Mouse (Mus musculus) frontal cortex, adult (tissue): ENCODE measurements at regions not wholly inside any gene's neighbourhood (a gene's known extent, or its start where the extent isn't known, plus 50 kb on each side); places are given as distances from the start of the nearest gene placed in this dataset.

Source experiments
- ATAC-seq: cut with Nextera tagmentation; 2 replicates; pipeline ENCODE4 v1.9.2; 2017; ENCODE audit warnings: mild to moderate bottlenecking, moderate library complexity, mixed read lengths; ENCODE audit not compliant: low TSS enrichment

DNA sequence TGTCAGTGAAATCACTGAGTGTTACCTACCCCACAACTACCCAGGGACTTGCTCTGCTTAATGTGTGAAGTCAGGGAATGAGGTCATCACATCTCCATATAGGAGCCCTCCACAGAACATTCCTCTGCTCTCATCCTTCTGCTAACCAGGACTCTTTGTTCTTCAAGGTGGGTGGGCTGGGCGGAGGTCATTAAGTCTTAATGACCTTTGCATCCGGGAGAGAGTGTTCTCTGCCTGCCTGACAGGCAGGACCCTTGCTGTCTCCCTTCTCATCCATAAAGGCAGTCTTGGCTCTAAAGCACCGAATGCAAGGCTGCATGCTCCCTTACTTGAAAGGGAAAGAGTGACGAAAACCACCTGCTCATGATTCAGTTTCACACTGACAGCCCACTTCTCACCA, 1051.4 kb downstream of the Slc22a22 start:
- no peak for ATAC-seq

DNA sequence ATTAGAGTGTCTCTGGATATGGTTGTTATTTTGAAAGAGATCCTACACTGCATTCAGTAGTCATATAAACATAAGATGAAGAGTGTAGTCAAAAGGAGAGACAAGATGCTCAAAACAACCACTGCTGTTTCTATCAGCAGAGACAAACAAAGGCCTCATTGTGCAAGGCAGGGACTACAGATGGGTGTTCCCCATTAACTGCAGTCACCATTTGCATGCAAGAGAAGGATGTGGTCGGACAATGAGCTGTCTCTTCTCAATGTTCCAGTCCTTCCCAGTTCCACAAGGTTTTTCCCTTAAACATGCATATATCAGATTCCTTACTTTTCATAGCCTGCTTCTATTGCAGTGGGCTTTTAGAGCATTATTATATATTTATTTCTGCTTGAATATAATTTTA, 1056.7 kb downstream of the Slc22a22 start:
- ATAC-seq = no peak

DNA sequence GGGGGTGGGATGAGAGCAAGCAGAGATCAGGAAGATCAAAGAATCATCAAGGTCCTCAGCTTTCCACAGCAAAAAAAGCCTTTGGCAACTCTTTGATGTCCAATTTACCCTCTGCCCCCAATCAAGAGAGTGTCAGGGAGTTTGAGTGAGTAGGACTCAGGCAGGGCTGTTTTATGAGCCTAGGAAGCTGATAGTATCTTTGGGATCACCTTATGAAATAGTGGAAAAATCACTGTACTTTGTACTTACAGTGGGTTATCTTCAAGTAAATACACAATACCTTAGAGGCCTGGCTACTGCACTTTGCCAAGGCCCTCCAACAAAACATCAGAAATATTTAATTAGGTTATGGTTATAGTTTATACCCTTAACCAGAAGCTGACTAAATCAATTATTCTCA, 1085.4 kb downstream of the Slc22a22 start:
- no peak for ATAC-seq

DNA sequence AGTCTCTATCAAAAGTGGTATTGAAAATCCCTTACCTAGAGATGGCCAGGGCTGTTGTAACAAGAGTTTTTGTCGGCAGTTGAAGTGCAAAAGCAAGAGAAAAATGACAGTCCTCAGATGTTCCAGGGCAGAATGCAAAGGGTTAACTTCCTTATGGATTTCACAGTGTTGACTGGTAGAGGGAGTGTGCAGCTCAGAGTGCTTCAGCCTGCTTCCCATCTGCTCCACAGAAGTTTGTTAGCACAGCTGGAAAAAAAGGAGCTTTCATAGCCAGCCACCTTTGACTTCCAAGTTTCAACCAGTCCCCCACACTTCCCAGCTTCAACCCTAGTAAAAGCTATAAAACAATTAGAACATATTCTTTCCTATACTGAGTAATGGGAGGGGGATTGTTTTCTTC, 1098.9 kb downstream of the Slc22a22 start:
- no peak for ATAC-seq

DNA sequence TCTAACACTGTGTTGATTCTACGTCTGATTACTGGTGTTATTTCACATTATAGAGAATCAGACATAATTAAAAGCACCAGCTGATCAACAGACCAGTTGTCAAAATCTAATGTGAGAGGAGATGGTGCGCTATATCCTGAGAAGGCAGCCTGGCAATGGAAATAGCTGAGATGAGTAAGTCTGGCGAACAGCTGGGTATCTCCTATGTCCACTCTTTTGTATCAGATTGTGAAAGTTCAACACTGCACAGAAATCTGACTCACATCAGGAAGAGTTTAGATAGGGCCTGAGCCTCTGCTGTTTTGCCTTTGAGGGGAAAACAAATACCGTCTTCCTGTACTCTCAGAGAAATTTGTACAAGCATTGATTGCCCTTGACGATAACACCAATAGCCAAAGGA, 1126.5 kb downstream of the Slc22a22 start:
- ATAC-seq = no peak

DNA sequence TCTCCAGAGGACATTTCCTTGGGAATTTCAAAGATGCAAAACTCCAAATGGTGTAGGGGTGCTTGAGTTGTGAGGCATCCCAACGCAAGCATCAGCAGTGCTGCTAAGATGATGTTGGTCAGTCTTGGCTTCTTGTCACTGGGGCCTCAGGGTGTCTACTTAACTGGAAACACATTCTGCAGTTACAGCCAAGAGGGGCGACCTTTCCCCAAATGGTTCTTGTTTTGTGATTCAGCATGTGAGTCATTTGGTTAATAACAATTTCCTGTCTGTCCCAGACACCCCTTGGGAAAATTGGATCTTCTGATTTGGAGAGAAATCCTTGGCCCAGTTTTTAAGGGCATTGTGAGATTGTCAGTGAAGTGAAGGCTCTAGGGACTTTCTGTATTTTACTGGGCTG, 1131.3 kb downstream of the Slc22a22 start:
- ATAC-seq = no peak

DNA sequence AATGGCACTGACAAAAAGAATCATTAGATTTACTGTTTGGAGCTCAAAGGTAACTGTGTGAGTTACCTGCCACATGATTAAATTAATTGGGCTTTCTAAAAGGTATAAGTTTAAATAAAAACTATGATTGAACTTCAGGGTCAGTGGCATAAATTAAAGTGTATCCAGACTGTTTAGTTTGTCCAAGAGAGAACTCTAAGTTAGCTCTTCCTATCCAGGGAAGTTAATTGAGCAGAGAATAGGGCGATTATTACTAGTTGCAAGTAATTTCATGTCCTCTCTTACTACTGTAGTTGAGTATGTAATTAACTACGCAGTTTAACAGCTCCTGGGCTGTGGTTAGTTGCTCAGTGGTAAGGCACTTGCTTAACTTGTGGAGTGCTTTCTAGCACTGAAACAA, 1132.5 kb downstream of the Slc22a22 start:
- ATAC-seq = no peak

DNA sequence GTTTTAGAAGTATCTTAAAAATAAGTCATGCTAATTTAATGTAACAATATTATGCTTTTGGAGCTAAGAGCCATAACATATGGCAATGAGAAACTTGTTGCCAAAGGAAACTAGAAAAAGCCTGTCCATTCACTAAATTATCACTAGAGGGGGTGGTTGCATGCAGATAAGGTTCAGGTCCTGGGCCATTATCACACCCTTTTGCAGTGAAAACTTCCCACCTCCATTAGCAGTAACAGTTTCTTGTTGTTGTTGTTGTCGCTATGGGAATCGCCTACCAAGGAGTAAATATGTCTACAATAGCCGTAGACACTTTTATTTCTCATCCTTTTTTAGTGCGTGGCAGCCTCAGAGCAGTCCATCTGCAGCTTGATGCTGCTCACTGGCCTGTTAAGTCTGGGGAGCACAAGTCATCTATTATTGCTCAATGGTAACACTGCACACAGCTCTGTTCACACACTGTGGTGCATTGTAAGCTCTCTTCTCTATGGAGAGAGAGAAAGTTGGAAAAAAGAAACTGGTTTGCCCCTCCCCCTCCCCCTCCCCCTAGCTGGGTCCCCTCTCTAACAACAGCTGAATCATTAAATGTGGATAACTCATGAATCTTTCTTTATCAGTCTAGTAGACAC, 1133.0 kb downstream of the Slc22a22 start:
- no peak for ATAC-seq

DNA sequence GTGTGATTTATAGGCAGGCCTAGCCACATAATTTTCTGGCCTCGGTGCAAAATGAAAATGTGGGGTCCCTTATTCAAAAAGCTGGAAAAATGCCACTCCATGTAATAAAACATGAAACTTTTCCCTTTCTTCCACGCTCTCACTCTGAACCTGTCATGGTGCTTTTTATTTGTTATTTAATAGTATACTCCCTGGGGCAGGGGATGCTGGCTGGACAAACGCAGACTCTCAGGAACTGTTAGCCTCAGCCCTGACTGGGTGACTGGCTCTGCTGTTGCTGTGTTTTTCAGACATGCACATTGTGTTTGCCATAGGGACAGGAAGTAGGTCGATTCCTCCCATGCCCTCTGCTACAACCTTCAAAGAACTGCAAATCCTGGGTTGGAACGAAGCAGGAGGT, 1139.5 kb downstream of the Slc22a22 start:
- ATAC-seq = no peak

DNA sequence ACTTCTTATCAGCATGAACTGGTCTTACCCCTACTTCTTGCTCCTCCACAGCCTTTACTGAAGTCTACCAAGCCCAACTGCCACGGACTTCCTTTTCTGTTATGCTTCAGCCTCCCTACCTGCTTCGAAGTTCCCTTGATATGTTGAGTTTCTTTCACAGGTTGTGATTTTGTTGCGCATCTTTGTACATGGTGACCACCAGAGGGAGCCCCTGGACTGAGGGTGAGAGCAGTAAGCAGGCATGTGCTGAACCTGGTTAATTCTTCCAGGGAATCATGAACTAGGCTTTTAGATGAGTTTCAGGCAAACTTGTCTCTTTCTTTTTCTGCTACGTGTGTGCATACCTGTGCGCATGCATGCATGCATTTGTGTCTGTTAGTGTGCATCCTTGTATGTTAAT, 1141.0 kb downstream of the Slc22a22 start:
- peak; percentile 82 for ATAC-seq

DNA sequence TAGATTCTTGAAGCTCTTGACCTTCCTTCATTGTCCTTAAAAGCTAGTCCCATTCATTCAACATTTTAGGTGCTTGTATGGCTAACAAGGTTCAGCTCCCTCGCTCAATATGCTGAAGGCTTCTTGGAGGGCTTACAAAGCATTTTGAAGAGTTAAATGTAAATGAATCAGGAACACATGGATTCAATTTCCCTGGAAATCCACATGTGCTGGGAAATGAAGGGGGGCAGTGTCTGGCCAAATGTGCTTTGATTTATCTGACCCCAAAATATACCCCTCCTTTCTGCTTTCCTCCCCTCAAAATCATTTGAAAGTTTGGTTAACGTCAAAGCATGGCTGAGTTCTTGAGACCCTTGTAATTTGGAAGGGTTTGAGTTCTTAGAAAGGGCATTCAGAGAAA, 1142.4 kb downstream of the Slc22a22 start:
- ATAC-seq = no peak

DNA sequence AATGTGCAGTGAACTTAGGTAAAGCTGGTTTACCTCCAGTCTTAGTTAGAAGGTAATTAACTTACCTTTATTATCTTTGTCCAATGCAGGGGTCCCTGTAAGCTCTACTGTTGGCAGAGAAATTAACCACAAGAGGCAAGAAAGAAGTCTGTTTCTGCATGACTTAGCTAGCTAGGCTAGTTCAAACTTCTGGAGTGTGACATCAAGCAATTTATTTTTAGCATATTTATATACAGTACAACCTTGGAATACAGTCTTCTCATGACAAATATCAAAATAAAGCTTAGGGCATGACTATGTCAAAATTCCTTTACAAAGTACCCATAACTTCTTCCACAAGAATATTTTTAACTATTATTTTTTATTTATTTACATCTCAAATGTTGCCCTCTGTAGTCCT, 1156.9 kb downstream of the Slc22a22 start:
- ATAC-seq = no peak

DNA sequence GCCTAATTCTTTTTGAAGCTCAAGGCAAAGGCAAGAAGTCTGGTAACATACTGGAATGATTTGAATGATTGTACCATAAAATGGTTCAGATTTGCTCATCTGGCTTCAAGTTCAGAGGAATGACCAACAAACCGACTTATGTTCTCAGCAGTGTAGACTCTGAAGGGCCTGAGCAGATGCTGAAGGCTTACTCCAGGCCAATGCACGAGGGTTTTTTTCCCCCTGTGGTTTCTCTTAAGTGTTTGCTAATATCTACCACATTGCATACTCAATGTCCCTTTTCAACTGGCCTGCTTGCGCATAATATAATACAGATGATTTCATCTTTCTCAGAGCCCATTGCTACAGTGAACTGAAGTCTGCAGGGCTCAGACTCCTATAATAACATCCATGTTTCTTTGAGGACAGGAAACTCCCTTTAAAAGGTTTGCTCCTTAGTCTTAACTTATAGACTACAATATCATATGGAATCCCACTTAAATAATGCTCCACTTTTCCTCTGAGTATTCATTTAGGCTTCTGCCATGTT, 1182.5 kb downstream of the Slc22a22 start:
- no peak for ATAC-seq

DNA sequence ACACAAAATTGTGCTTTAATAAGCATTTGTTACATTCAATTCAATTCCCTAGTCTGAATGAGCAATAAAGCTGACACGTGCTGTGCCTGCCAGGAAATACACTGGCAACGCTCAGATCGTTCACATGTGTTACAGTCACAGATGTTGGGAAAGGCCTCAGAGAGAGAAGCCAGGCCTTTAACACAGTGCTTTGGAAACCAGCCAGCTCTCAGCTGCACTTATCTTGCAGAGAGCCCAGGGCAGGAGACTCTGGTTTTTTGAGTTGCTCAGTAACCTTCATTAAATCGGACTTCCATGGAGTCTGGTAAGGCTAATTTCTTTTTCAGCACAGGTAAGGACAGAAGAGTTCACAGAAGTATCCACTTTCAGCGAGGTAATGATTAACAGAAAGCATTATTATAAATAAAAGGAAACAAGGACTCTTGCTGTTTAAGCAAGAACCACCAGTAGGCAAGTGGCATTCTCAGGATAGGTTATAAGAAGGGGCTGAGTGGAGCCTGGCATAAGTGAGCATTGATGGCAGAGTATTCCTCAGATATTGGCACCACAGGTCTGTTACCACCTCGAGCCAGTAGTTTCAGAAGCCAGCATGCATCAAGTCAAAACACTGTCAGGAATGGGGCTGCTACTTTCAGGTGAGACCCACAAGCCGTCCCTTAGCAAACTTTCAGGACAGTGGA, 1198.7 kb downstream of the Slc22a22 start:
- ATAC-seq = no peak

DNA sequence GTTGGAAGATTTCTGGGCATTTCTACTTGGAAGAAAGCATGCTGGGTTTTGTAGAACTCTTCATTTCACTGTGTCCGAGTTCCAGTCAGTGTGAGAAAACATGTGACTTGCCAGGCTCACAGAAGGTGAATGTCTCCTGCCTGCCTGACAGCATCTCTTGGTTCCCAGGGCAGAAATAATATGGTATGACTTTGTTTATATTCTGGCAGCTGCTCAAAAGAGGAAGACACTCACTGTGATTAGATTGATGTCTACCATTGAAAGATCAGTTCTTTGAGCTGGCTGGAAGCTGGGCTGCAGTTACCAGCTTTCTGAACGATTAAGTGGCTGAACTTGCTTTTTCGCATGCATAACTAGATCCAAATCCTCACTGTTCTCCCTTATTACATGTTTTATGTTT, 1199.4 kb downstream of the Slc22a22 start:
- no peak for ATAC-seq

DNA sequence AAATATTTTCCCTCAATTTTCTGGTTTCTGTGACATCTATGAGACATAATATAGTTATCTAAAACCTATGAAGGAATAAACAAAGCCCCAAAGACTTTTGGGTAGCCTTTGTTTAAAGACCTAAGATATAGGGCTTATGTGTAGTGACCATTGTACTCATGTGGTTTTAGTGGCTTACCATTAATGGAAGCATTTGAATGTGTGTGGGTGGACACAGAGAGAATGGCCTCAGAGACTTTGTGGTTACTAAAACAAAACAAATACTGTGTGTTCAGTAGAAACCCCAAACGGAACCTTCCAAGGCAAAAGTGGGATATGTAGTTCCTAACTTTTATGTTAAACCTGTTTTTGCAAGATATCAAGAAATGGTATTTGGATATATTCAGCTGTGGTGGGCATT, 1228.7 kb downstream of the Slc22a22 start:
- no peak for ATAC-seq

DNA sequence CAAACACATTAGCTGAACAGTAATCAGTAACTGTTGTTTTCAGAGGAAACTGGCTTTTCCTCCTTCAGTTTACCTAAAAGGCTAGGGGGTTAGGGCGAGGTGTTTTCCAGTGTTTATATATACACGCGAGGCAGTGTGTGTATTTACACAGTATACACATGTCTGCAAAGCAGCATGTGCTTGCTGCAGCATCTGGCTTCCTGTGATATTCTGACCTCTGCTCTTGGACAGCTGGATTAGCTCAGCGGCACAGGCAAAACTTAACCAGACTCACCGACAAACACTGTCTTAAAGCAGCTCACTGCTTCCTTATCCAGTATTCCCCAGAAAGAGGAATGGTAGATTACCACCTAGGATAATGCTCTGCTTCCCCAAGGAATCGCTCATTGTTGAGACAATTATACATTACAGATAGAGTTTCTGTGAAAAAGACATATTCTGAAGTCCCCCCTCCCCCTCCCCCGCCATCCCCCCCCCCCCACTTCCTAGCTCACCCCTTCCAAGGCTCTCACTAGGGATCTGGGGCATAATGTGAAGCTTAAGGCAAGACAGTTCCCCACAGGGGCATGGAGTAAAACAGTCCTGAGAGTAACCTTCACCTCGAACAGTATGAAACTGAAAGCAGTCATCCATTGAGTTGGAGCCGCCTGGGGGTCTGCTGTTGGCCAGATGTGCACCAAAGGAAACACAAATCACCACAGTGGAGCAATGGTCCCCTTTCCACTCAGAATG, 1233.3 kb downstream of the Slc22a22 start:
- no peak for ATAC-seq

DNA sequence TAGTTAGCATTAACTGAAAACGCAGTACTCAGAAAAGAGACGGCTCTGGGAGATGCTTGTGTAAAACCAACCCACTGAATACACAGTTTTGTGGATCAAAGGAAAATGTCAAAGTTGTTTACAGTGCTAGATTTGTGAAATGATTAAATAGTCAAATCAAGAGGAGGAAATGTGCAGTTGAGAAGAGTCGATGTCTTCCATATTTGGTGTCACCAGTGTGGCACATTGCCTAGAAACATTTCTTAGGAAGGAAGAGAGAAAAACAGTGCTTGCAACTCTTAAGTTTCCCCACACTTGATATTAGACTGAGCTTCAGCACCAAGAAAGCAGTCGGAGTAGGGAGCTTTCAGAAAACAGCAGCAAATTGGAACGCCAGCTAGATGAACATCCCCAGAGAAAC, 1274.9 kb downstream of the Slc22a22 start:
- no peak for ATAC-seq

DNA sequence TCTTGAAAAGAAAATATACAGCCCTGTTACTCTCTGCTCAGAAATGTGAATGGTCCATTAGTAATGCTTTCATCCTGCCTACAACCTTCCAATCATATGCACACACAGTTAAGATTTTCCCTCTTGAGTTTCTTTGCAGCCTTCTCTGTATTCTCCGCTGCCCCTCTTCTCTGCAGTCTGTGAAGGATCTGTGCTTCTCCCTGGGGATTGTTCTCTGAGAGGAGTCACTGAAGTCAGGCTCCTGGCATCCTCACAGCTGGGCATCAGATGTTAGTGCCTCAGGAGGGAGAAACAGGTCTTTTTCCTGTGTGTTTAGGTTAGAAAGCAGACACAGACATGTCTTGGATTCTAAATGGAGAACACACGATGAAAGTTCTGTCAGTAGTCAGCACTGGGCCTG, 1278.1 kb downstream of the Slc22a22 start:
- no peak for ATAC-seq

DNA sequence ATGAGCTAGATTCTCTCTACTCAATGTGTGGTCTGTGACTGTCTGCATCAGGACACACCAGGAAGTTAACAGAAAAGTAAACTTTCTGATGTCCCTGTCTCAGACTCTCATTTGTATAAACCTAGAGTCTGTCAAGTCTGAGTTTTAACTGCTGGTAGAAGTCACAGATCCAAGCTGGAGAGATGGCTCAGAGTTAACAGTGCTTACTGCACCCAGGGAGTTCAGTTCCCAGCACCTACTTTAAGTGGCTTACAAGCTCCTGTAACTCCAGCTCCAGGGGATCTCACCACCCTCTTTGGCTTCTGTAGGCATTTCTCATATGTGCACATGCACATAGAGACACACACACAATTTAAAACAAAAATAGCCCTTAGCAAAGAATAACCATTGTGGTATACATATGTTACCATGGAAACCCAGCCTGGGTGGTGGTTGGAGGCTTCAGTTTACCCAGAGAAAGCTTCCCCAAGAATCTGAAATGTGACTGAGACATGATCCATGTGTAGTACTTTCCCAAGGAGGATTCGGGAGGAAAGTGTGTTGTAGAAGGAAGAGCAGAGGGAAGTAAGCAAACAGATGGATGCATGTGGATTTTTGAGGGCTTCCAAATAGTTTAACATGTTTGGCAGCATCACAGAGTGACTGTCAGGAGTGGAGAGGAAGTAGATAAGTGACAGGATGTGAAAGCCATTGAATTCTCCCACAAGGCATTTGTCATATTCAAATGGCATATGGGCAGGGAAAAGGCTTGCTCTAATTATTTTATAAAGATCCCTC, 1279.8 kb downstream of the Slc22a22 start:
- 0 out of 2 replicates have a peak, but pooled peaks have one; percentile 23 for ATAC-seq

DNA sequence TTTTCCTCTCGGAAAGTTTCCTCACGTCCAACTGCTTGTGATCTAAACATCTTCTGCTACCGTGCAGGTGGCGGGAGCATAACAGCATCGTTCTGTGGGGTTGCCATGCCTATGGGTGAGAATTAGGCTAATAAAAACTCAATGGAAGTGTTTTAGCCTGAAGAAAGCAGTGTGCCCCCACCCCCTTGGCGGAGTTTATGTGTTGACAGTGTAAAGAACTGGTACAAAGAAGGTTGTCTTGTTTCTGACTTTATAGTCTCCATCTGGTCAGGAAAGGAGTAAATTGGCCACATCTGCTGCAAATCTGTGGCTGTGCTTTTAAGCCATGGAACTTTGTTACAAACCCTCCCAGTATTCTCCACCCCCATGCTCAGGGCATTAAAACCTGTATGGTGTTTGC, 1311.2 kb downstream of the Slc22a22 start:
- no peak for ATAC-seq

DNA sequence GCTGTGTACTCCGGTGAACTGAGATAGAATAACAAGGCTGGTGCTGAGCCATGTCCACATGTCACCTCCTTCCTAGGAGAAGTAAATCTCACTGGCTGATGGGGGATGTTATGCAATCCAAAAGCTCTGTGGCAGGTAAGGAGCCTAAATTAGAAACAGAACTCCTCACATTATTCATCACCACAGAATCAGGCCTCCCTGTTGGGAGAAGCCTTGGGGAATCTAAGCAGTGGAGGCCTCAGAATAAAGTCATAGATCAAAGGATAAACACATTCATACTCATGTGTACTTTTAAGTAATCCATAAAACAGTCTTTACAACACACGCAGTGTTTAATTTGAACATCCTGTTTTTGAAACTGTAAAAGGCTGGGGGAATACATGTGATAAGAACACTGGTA, 1318.7 kb downstream of the Slc22a22 start:
- ATAC-seq = no peak
